Mouse (Mus musculus) natural killer cell, adult 2 months (primary cell): ENCODE data around the gene Cux2.

ENCODE experiments used
- DNase-seq, 2 experiments: peaks; one replicate each; pipeline ENCODE4 v3.0.0; 2022; ENCODE audit warnings: low spot score in 2 of 2

Gene Cux2

GRCm38 (mm10) chr5:122016744-122017143, 33.2 kb downstream of the Cux2 start:
- DNase-seq, result no peak

- DNase-seq, result no peak
These were observed 34.8 kb downstream of the Cux2 start for GRCm38 (mm10) chr5:122015149-122015548.

- no peak for DNase-seq
These were observed 35.2 kb downstream of the Cux2 start for GRCm38 (mm10) chr5:122014671-122015070.

- DNase-seq, result no peak
These were observed 38.6 kb downstream of the Cux2 start for GRCm38 (mm10) chr5:122011289-122011688.

- DNase-seq, result no peak
These were observed 41.9 kb downstream of the Cux2 start for GRCm38 (mm10) chr5:122007946-122008441.

- DNase-seq, result no peak
These were observed 46.4 kb downstream of the Cux2 start for GRCm38 (mm10) chr5:122003460-122003859.

- no peak for DNase-seq
These were observed 47.8 kb downstream of the Cux2 start for GRCm38 (mm10) chr5:122002148-122002547.

- no peak for DNase-seq
These were observed 48.6 kb downstream of the Cux2 start for GRCm38 (mm10) chr5:122001311-122001710.

GRCm38 (mm10) chr5:122000381-122000780, 49.5 kb downstream of the Cux2 start:
- DNase-seq, result no peak

GRCm38 (mm10) chr5:121998981-121999795, 50.7 kb downstream of the Cux2 start:
- peak; percentile 32 to 49 for DNase-seq

- DNase-seq, result no peak
These were observed 51.6 kb downstream of the Cux2 start for GRCm38 (mm10) chr5:121998281-121998680.

GRCm38 (mm10) chr5:121996701-121997100, 53.2 kb downstream of the Cux2 start:
- DNase-seq, result no peak

- no peak for DNase-seq
These were observed 55.1 kb downstream of the Cux2 start for GRCm38 (mm10) chr5:121994808-121995207.

- DNase-seq, result no peak
These were observed 58.0 kb downstream of the Cux2 start for GRCm38 (mm10) chr5:121991914-121992313.

- no peak for DNase-seq
These were observed 64.0 kb downstream of the Cux2 start for GRCm38 (mm10) chr5:121985855-121986254.

- DNase-seq, result no peak
These were observed 68.2 kb downstream of the Cux2 start for GRCm38 (mm10) chr5:121981650-121982131.

- DNase-seq, result no peak
These were observed 73.6 kb downstream of the Cux2 start for GRCm38 (mm10) chr5:121976331-121976730.

GRCm38 (mm10) chr5:121973541-121973940, 76.4 kb downstream of the Cux2 start:
- no peak for DNase-seq

GRCm38 (mm10) chr5:121972680-121973192, 77.2 kb downstream of the Cux2 start:
- no peak for DNase-seq

- no peak for DNase-seq
These were observed 80.9 kb downstream of the Cux2 start for GRCm38 (mm10) chr5:121968999-121969398.

- no peak for DNase-seq
These were observed 81.5 kb downstream of the Cux2 start for GRCm38 (mm10) chr5:121968416-121968815.

GRCm38 (mm10) chr5:121967520-121967919, 82.4 kb downstream of the Cux2 start:
- no peak for DNase-seq

- DNase-seq, result no peak
These were observed 83.0 kb downstream of the Cux2 start for GRCm38 (mm10) chr5:121966940-121967339.
